Mouse (Mus musculus) midbrain, embryonic 10.5 days (tissue): ENCODE measurements around the gene Olfr64. TPM values are rescaled to one million over a fixed set of nuclear protein-coding genes. Genes with fewer than 3 reads are reported as not detected.
A peak's percentile ranks its signal among the peaks of the same experiment; 100 is the strongest.

Experiments
- DNase-seq: peaks from one replicate; pipeline ENCODE4 v3.0.0-alpha.2; 2017; ENCODE audit warnings: low spot score
- H3K27ac ChIP-seq: fragments of 300-500 bp; sonication (generic); replicated peaks from 2 replicates; pipeline ENCODE4 v1.5.1; 2016; ENCODE audit warnings: mild to moderate bottlenecking
- H3K27me3 ChIP-seq: fragments of 300-500 bp; sonication (generic); 2 replicates; pipeline ENCODE4 v1.6.1; 2016; ENCODE audit warnings: low read depth, mild to moderate bottlenecking; ENCODE audit not compliant: poor library complexity, severe bottlenecking
- H3K36me3 ChIP-seq: fragments of 300-500 bp; sonication (generic); 2 replicates; pipeline ENCODE4 v1.6.1; 2016; ENCODE audit warnings: mild to moderate bottlenecking, moderate library complexity
- H3K4me1 ChIP-seq: fragments of 300-500 bp; sonication (generic); 2 replicates; pipeline ENCODE4 v1.6.1; 2016
- H3K4me3 ChIP-seq: fragments of 300-500 bp; sonication (generic); 2 replicates; pipeline ENCODE4 v1.5.1; 2016; ENCODE audit warnings: mild to moderate bottlenecking, moderate library complexity
- H3K9me3 ChIP-seq: fragments of 300-500 bp; sonication (generic); replicated peaks from 2 replicates; pipeline ENCODE4 v1.6.1; 2016; ENCODE audit warnings: mild to moderate bottlenecking
- WGBS: fragments of 180-500 bp; shearing (Covaris S2); methylation state at CpG from one replicate; pipeline ENCODE4 v1.1.7; 2016; 5-methylcytosine and 5-hydroxymethylcytosine counted together
- polyA plus RNA-seq: library from polyadenylated mRNA; unstranded; fragments of >200 nt; fragmentation: Nextera tagmentation; extraction: Ambion mirVana; gene quantifications from 2 replicates; pipeline ENCODE4 v1.2.1, GENCODE M21; 2016

Gene Olfr64
- polyA plus RNA-seq, 1 experiment from 2014 or later = not detected

DNA sequence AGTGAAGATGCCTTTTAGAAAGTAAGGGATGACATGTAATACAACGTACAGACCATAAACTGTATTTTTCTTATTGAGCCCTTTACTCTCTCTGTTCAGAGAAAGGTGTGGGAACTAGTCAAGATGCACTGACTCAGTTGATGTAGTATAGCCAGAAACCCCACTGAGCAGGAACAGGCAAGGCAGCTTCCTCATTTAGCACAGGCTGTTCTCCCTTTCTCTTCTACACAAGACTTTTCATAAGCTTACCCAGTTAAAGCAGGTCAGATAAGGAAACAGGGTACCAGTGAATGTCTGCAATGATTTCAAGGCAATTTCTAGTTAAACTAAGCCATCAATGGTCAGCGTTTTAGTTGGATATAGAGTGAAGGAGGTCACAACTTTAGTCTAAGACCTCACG lies 32.8 kb downstream of the Olfr64 start:
- no peaks in the 10 kb centered on the region for H3K36me3 ChIP-seq
- H3K27me3 ChIP-seq = no peaks in the 10 kb centered on the region
- DNase-seq = no peak
- no peaks in the 10 kb centered on the region for H3K9me3 ChIP-seq
- H3K4me3 ChIP-seq = no peak overlapping the region
- H3K4me1 ChIP-seq = no peaks in the 10 kb centered on the region
- WGBS = 86% methylated on average over 3 of the region's 3 CpGs
- H3K27ac ChIP-seq = no peak overlapping the region

DNA sequence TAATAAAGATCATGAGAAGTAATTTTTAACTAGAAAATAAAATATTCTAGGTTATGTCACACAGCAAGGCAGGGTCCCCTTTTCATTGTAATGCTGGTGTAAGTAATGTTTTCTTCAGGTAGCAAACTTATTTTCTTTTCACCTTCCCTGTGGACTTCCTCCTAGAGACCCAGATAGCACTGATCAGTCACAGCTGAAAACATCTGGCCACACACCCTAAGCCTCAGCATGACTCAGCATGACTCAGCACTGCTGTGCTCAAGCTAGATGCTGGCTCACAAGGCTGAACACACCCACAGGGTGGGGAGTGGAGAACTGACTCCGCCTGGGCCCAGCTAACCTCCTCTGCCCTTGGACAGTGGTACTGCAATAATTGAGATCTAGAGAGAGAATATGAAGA lies 33.4 kb downstream of the Olfr64 start:
- no peak overlapping the region for H3K4me3 ChIP-seq
- no peaks in the 10 kb centered on the region for H3K36me3 ChIP-seq
- no peaks in the 10 kb centered on the region for H3K27me3 ChIP-seq
- no peaks in the 10 kb centered on the region for H3K9me3 ChIP-seq
- 68% methylated on average over 1 of the region's 1 CpGs for WGBS
- peak; percentile 19 for DNase-seq
- H3K27ac ChIP-seq = no peak overlapping the region
- H3K4me1 ChIP-seq = no peaks in the 10 kb centered on the region

DNA sequence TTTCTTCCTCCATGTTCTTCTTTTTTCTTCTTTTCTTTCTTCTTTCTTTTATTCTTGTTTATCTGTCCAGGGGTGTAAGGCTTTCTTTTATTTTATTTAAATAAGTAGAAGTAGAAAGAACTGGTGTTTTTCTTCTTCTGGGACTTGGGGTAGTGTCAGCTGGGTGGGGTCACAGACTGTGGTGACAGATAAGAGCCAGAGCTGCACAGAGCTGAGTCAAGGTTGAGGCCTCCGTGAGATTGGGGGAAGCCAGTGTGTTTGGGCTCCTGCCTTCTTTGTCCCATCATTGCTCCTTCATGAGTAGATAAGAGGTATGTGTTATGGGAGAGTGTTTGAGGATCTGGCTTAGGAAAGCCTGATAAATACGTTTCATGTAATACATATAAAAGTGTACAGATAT lies 35.2 kb downstream of the Olfr64 start:
- Histone ChIP-seq H3K4me3 (no peak overlapping the region), H3K27ac (no peak overlapping the region), H3K4me1 (no peaks in the 10 kb centered on the region), H3K27me3 (no peaks in the 10 kb centered on the region), H3K36me3 (no peaks in the 10 kb centered on the region), H3K9me3 (no peaks in the 10 kb centered on the region)
- WGBS = 76% methylated on average over 2 of the region's 2 CpGs
- DNase-seq = no peak

DNA sequence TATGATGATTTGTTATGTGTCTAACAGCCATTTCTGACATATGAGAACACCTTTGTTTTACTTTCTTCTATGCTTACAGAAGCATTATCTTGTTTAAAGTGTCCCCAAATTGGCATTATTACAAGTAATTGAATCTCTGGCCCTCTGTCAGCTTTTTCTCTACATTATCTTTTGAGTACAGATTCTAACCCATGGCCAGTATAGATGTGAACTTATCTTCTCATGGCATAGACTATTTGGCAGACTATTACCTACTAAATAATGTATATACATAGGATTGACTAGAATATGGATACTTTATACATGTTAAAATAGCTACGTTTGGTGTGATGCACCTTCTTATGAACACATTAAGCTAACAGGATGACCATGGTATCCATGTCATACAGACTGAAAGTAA lies 39.6 kb downstream of the Olfr64 start:
- no peaks in the 10 kb centered on the region for H3K4me1 ChIP-seq
- H3K36me3 ChIP-seq = no peaks in the 10 kb centered on the region
- no peaks in the 10 kb centered on the region for H3K9me3 ChIP-seq
- H3K27me3 ChIP-seq = no peaks in the 10 kb centered on the region
- no peak for DNase-seq
- H3K4me3 ChIP-seq = no peak overlapping the region
- no peak overlapping the region for H3K27ac ChIP-seq
- 74% methylated on average over 1 of the region's 1 CpGs for WGBS

DNA sequence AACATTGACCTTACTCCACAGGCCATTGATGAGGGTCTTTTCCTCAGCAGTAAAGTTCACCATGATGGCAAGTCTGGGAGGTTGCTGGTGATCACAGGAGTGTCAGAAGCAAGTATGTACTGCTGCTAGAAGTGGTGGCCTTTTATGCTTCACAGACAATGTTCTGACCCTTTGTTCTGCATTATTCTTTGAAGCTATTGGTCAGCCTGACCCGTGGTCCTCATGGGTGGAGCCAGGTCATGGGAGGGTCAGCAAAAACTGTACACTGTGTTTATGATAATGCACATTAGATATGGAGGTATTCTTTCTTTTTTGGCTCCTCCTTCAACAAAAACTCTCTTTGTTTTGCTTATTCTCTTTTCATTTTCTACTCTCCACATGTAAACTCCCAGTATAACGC lies 41.2 kb downstream of the Olfr64 start, which contains the start of gene Hbb-y:
Gene Hbb-y (minus strand): TSS at position 127 of the 400 bp plus-strand sequence.
- H3K4me3 ChIP-seq = no peak within 1 kb of the TSS
- no peaks in the 10 kb centered on the region for H3K9me3 ChIP-seq
- WGBS = 82% methylated on average over 2 of the region's 2 CpGs
- H3K27me3 ChIP-seq = no peaks in the 10 kb centered on the region
- H3K4me1 ChIP-seq = no peaks in the 10 kb centered on the region
- DNase-seq = no peak
- H3K36me3 ChIP-seq = no peaks in the 10 kb centered on the region
- H3K27ac ChIP-seq = no peak within 1 kb of the TSS

DNA sequence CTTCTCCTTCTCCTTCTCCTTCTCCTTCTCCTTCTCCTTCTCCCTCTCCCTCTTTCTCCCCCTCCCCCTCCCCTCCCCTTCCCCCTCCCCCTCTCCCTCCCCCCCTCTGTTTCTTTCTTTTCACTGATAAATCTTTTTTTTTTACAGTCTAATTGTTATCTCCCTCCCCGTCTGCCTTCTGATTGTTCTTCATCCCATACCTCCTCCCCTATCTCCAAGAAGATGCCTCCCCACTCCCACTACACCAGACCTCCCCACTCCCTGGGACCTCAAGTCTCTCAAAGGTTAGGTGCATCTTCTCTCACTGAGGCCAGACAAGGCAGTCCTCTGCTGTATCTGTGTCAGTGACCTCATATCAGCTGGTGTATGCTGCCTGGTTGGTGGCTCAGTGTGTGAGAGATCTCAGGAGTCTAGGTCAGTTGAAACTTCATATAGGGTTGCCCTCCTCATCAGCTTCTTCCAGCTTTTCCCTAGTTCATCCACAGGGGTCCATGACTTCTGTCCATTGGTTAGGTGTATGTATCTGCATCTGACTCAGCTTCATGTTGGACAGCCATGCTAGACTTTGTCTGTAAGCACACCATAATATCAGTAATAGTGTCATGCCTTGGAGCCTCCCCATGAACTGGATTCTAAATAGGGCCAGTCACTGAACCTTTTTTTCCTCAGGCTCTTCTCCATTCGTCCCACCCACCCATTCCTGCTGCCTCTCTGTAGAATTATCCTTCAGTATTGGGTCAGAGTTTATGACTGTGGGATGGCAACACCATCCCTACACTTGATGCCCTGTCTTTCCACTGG lies 49.6 kb downstream of the Olfr64 start:
- H3K4me1 ChIP-seq = no peaks in the 10 kb centered on the region
- no peak overlapping the region for H3K4me3 ChIP-seq
- no peak for DNase-seq
- no peaks in the 10 kb centered on the region for H3K27me3 ChIP-seq
- 55% methylated on average over 1 of the region's 2 CpGs for WGBS
- no peaks in the 10 kb centered on the region for H3K9me3 ChIP-seq
- no peaks in the 10 kb centered on the region for H3K36me3 ChIP-seq
- H3K27ac ChIP-seq = no peak overlapping the region

DNA sequence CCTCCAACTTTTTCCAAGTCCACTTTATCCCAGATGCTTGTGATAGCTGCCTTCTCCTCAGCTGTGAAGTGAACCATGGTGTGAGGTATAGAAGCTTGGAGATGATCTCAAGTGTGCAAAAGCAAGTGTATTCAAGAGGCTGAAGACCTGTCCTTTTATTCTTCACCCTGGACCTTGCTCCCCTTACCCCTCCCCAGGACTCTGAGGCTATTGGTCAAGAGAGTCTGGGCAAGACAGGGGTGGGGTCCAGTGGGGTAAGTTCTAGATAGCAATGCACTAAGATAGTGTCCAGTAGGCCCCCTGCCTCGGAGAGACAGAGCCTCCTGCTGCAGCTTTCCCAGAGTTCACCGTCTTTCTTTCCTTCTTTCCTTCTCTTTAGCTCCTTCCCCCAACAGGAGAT lies 51.3 kb downstream of the Olfr64 start, which contains the start of gene Hbb-bh1:
Gene Hbb-bh1 (minus strand): TSS at position 131 of the 400 bp plus-strand sequence.
- Histone ChIP-seq H3K4me3 (no peak within 1 kb of the TSS), H3K27ac (no peak within 1 kb of the TSS), H3K4me1 (no peaks in the 10 kb centered on the region), H3K36me3 (no peaks in the 10 kb centered on the region), H3K9me3 (no peaks in the 10 kb centered on the region), H3K27me3 (no peaks in the 10 kb centered on the region)
- WGBS = 81% methylated on average over 2 of the region's 2 CpGs
- DNase-seq = no peak

DNA sequence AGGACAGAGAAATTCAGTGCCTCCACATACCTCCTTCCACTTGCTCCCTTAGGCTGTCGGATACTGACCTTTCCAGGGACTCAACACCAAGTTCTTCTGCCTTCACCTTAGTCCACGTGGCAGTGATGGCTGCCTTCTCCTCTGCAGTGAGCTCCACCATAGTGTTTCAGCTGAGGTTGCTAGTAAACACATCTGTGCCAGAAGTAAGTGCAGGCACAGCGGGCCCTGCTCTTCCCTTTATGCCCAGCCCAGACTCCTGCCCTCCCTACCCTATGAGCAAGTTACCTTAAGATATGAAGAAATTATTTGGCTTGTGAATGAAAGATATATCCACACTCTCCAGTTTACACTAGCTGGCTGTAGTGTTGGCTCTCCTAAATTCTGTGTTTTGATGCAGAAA lies 54.0 kb downstream of the Olfr64 start, which contains the start of gene Hbb-bh2:
Gene Hbb-bh2 (minus strand): TSS at position 253 of the 400 bp plus-strand sequence.
- Histone ChIP-seq H3K4me1 (no peaks in the 10 kb centered on the region), H3K27ac (no peak within 1 kb of the TSS), H3K27me3 (no peaks in the 10 kb centered on the region), H3K4me3 (no peak within 1 kb of the TSS), H3K9me3 (no peaks in the 10 kb centered on the region), H3K36me3 (no peaks in the 10 kb centered on the region)
- DNase-seq = no peak
- WGBS = 70% methylated on average over 3 of the region's 3 CpGs

Other genes starting within 250 kb of the Olfr64 start
- gene Olfr623, start 230.8 kb downstream of the Olfr64 start, polyA plus RNA-seq = not detected in 2 replicates
- gene Olfr624, start 223.3 kb downstream of the Olfr64 start, polyA plus RNA-seq = 0.02 TPM in 2 replicates
- gene Olfr625-ps1, start 211.8 kb downstream of the Olfr64 start, polyA plus RNA-seq = not detected in 2 replicates
- not detected in 2 replicates for gene Olfr243, start 179.8 kb downstream of the Olfr64 start, polyA plus RNA-seq
- not detected in 2 replicates for gene Olfr628, start 164.1 kb downstream of the Olfr64 start, polyA plus RNA-seq
- gene Olfr629, start 149.5 kb downstream of the Olfr64 start, polyA plus RNA-seq = not detected in 2 replicates
- not detected in 2 replicates for gene Olfr630, start 137.2 kb downstream of the Olfr64 start, polyA plus RNA-seq
- not detected in 2 replicates for gene Olfr69, start 122.9 kb downstream of the Olfr64 start, polyA plus RNA-seq
- not detected in 2 replicates for gene Olfr68, start 114.8 kb downstream of the Olfr64 start, polyA plus RNA-seq
- not detected in 2 replicates for gene Olfr67, start 102.7 kb downstream of the Olfr64 start, polyA plus RNA-seq
- gene Hbb-bt, start 80.5 kb downstream of the Olfr64 start, polyA plus RNA-seq = 191 and 345 TPM in 2 replicates
- gene Hbb-bs, start 66.4 kb downstream of the Olfr64 start, polyA plus RNA-seq = 74.3 and 117 TPM in 2 replicates
- gene Hbb-bh2, start 54.0 kb downstream of the Olfr64 start, polyA plus RNA-seq = 0.23 TPM in 1 of 2 replicates, not detected in the other
- gene Hbb-bh1, start 51.3 kb downstream of the Olfr64 start, polyA plus RNA-seq = 3,029 and 4,275 TPM in 2 replicates
- 7,838 and 8,555 TPM in 2 replicates for gene Hbb-y, start 41.3 kb downstream of the Olfr64 start, polyA plus RNA-seq
- not detected in 2 replicates for gene Olfr66, start 8.2 kb downstream of the Olfr64 start, polyA plus RNA-seq
- gene Olfr65, start 9.0 kb upstream of the Olfr64 start, polyA plus RNA-seq = not detected in 2 replicates
- not detected in 2 replicates for gene Olfr631, start 34.3 kb upstream of the Olfr64 start, polyA plus RNA-seq
- not detected in 2 replicates for gene Olfr632, start 39.9 kb upstream of the Olfr64 start, polyA plus RNA-seq
- gene Olfr633, start 50.0 kb upstream of the Olfr64 start, polyA plus RNA-seq = not detected in 2 replicates
- gene Olfr635, start 76.7 kb upstream of the Olfr64 start, polyA plus RNA-seq = 0.01 and 0.04 TPM in 2 replicates
- gene Olfr638, start 104.3 kb upstream of the Olfr64 start, polyA plus RNA-seq = not detected in 2 replicates
- not detected in 2 replicates for gene Olfr639, start 122.8 kb upstream of the Olfr64 start, polyA plus RNA-seq
- gene Olfr640, start 131.1 kb upstream of the Olfr64 start, polyA plus RNA-seq = not detected in 2 replicates
- not detected in 2 replicates for gene Olfr641, start 141.0 kb upstream of the Olfr64 start, polyA plus RNA-seq
- gene Olfr642, start 158.2 kb upstream of the Olfr64 start, polyA plus RNA-seq = not detected in 2 replicates
- not detected in 2 replicates for gene 4930516K23Rik, start 167.0 kb upstream of the Olfr64 start, polyA plus RNA-seq
- not detected in 2 replicates for gene Olfr644, start 177.4 kb upstream of the Olfr64 start, polyA plus RNA-seq
- not detected in 2 replicates for gene Olfr645, start 191.0 kb upstream of the Olfr64 start, polyA plus RNA-seq
- gene Olfr646, start 210.4 kb upstream of the Olfr64 start, polyA plus RNA-seq = not detected in 2 replicates
- gene Ubqln5, start 235.3 kb upstream of the Olfr64 start, polyA plus RNA-seq = not detected in 2 replicates
- gene Olfr643, start 242.9 kb upstream of the Olfr64 start, polyA plus RNA-seq = not detected in 2 replicates
- gene Ubqln3, start 248.8 kb upstream of the Olfr64 start, polyA plus RNA-seq = not detected in 2 replicates